In genomic region chr5:147939226-147939625, GRCm38 (mm10) we compare ENCODE assay signal across 11 mouse cellular contexts. TPM values are rescaled to one million over a fixed set of nuclear protein-coding genes. Genes with fewer than 3 reads are reported as not detected.
DNase-seq lines count a peak whose midpoint lies in the region; ATAC-seq and TF ChIP-seq lines count a peak whose summit lies in the region.
"Had no signal": no experiment of that assay in that cellular context is flagged by ENCODE, and none has a peak within 500 bp of the region (broad histone marks: within the 10 kb centered on the region; RNA-seq: fewer than 3 reads in every experiment).

No protein-coding gene starts in this region.

- peaks cover 3% of the 10 kb centered on the region; the same call in 1 of the 2 replicates for H3K4me1 ChIP-seq in heart, embryonic 10.5 days
- no peaks in the 10 kb centered on the region for H3K4me1 ChIP-seq in midbrain, postnatal 0 days (ENCODE audit: insufficient read depth, low read length)
- H3K4me1 ChIP-seq in midbrain, embryonic 15.5 days: no peaks in the 10 kb centered on the region
- H3K4me1 ChIP-seq: limb, embryonic 15.5 days had no signal

- ATAC-seq in midbrain, postnatal 0 days (ENCODE audit: low FRiP score): no peak
- ATAC-seq in midbrain, embryonic 15.5 days (replicated peaks): no peak
- peak; percentile 58; the same call in 1 of the 2 replicates for ATAC-seq in granulocyte monocyte progenitor cell, adult 5-6 weeks (replicated peaks; ENCODE audit: poor library complexity, severe bottlenecking)
- ATAC-seq in megakaryocyte-erythroid progenitor cell, adult 5-6 weeks (replicated peaks; ENCODE audit: low FRiP score, low TSS enrichment, poor library complexity, severe bottlenecking): peak; percentile 91
- ATAC-seq: hindbrain, embryonic 16.5 days had no signal

- TF ChIP-seq CTCF in midbrain, postnatal 0 days (IDR thresholded peaks at IDR 0.05): no peak

- no peaks in the 10 kb centered on the region for H3K27me3 ChIP-seq in heart, embryonic 10.5 days (ENCODE audit: insufficient read depth, poor library complexity, severe bottlenecking)
- no peaks in the 10 kb centered on the region for H3K27me3 ChIP-seq in midbrain, postnatal 0 days (ENCODE audit: insufficient read depth, low read length)
- no peaks in the 10 kb centered on the region for H3K27me3 ChIP-seq in midbrain, embryonic 15.5 days (replicated peaks)
- H3K27me3 ChIP-seq: limb, embryonic 15.5 days had no signal

- no peak overlapping the region for H3K9ac ChIP-seq in midbrain, postnatal 0 days (replicated peaks; ENCODE audit: low read length, poor library complexity, severe bottlenecking)
- H3K9ac ChIP-seq in midbrain, embryonic 15.5 days: no peak overlapping the region
- H3K9ac ChIP-seq: limb, embryonic 15.5 days had no signal

- no peak overlapping the region for H3K4me2 ChIP-seq in midbrain, postnatal 0 days (ENCODE audit: low read depth, low read length, poor library complexity, severe bottlenecking)
- H3K4me2 ChIP-seq in midbrain, embryonic 15.5 days: no peak overlapping the region
- H3K4me2 ChIP-seq: limb, embryonic 15.5 days had no signal

- WGBS in heart, embryonic 10.5 days: 78% methylated on average over 5 of the region's 5 CpGs
- WGBS in midbrain, postnatal 0 days: 65% methylated on average over 5 of the region's 5 CpGs
- WGBS in midbrain, embryonic 15.5 days: 77% methylated on average over 5 of the region's 5 CpGs

- no peak overlapping the region for H3K27ac ChIP-seq in heart, embryonic 10.5 days
- H3K27ac ChIP-seq in midbrain, postnatal 0 days (ENCODE audit: low read depth, low read length): no peak overlapping the region
- H3K27ac ChIP-seq in midbrain, embryonic 15.5 days: no peak overlapping the region
- H3K27ac ChIP-seq: limb, embryonic 15.5 days had no signal

- 0 out of 2 replicates have a peak, but pooled peaks cover 4% of the 10 kb centered on the region for H3K9me3 ChIP-seq in heart, embryonic 10.5 days
- H3K9me3 ChIP-seq in midbrain, postnatal 0 days (ENCODE audit: low read length): no peaks in the 10 kb centered on the region
- no peaks in the 10 kb centered on the region for H3K9me3 ChIP-seq in midbrain, embryonic 15.5 days
- H3K9me3 ChIP-seq: limb, embryonic 15.5 days had no signal

- no peak overlapping the region for H3K4me3 ChIP-seq in heart, embryonic 10.5 days
- no peak overlapping the region for H3K4me3 ChIP-seq in midbrain, postnatal 0 days (ENCODE audit: low read depth, low read length)
- H3K4me3 ChIP-seq in midbrain, embryonic 15.5 days: no peak overlapping the region
- H3K4me3 ChIP-seq: limb, embryonic 15.5 days had no signal

- H3K36me3 ChIP-seq in heart, embryonic 10.5 days: no peaks in the 10 kb centered on the region
- no peaks in the 10 kb centered on the region for H3K36me3 ChIP-seq in midbrain, postnatal 0 days (ENCODE audit: insufficient read depth, low read length)
- no peaks in the 10 kb centered on the region for H3K36me3 ChIP-seq in midbrain, embryonic 15.5 days (replicated peaks)
- H3K36me3 ChIP-seq: limb, embryonic 15.5 days had no signal

- DNase-seq in heart, adult 11 months: peak; percentile 93
- no peak for DNase-seq in heart, embryonic 10.5 days (ENCODE audit: low spot score)
- DNase-seq in midbrain, postnatal 0 days (ENCODE audit: low spot score): peak; percentile 67
- DNase-seq in B cell, adult 2 months: no peak
- DNase-seq in right cerebral cortex, adult 2 months (ENCODE audit: low spot score in 2 of 2): no peak
- DNase-seq: kidney, postnatal 10 days had no signal

RNA-seq across cellular contexts. Expression of gene Mtus2, which starts 17.9 kb away (rescaled TPM):
- 52.2 and 82.7 TPM in 2 replicates for polyA plus RNA-seq in heart, embryonic 10.5 days (2016; fragmentation: Nextera tagmentation; extraction: Ambion mirVana)
- 38.0 and 54.7 TPM in 2 replicates for total RNA-seq in midbrain, postnatal 0 days (2014; rRNA removed)
- 36.6 and 41.6 TPM in 2 replicates for polyA plus RNA-seq in midbrain, postnatal 0 days (2015; fragmentation: Nextera tagmentation; extraction: Ambion mirVana)
- 45.6 and 46.4 TPM in 2 replicates for polyA plus RNA-seq in midbrain, embryonic 15.5 days (2015; fragmentation: Nextera tagmentation; extraction: Ambion mirVana)
- total RNA-seq in granulocyte monocyte progenitor cell, adult 5-6 weeks (2014; fragmentation: Nextera tagmentation): 1.2 and 2.2 TPM in 2 replicates
- 0.82 and 1.1 TPM in 2 replicates for total RNA-seq in granulocyte monocyte progenitor cell, adult 5-6 weeks (2017)
- 0.27 and 1.5 TPM in 2 replicates for total RNA-seq in megakaryocyte-erythroid progenitor cell, adult 5-6 weeks (2014; fragmentation: Nextera tagmentation)
- total RNA-seq in megakaryocyte-erythroid progenitor cell, adult 5-6 weeks (2017): 0.65 and 1.8 TPM in 2 replicates

RNA-seq across cellular contexts. Expression of gene Slc46a3, which starts 44.6 kb away (rescaled TPM):
- 3.5 and 3.8 TPM in 2 replicates for polyA plus RNA-seq in heart, embryonic 10.5 days (2016; fragmentation: Nextera tagmentation; extraction: Ambion mirVana)
- total RNA-seq in midbrain, postnatal 0 days (2014; rRNA removed): 4.1 and 5.2 TPM in 2 replicates
- polyA plus RNA-seq in midbrain, postnatal 0 days (2015; fragmentation: Nextera tagmentation; extraction: Ambion mirVana): 5.2 and 7.0 TPM in 2 replicates
- 5.5 and 5.6 TPM in 2 replicates for polyA plus RNA-seq in midbrain, embryonic 15.5 days (2015; fragmentation: Nextera tagmentation; extraction: Ambion mirVana)
- 0.38 and 2.4 TPM in 2 replicates for total RNA-seq in granulocyte monocyte progenitor cell, adult 5-6 weeks (2014; fragmentation: Nextera tagmentation)
- 0.82 and 1.2 TPM in 2 replicates for total RNA-seq in granulocyte monocyte progenitor cell, adult 5-6 weeks (2017)
- 23.9 and 24.2 TPM in 2 replicates for total RNA-seq in megakaryocyte-erythroid progenitor cell, adult 5-6 weeks (2014; fragmentation: Nextera tagmentation)
- total RNA-seq in megakaryocyte-erythroid progenitor cell, adult 5-6 weeks (2017): 13.8 and 16.7 TPM in 2 replicates

Comparison
In these comparisons a context has a peak if more than half of its experiments do, and no peak if none do; other contexts are left out.
1. DNase-seq: peak in heart, adult 11 months (single experiment) and midbrain, postnatal 0 days (single experiment); none in heart, embryonic 10.5 days (single experiment), B cell, adult 2 months (0 of 2) and right cerebral cortex, adult 2 months (0 of 2).
2. ATAC-seq: peak in granulocyte monocyte progenitor cell, adult 5-6 weeks (single experiment) and megakaryocyte-erythroid progenitor cell, adult 5-6 weeks (single experiment); none in midbrain, postnatal 0 days (single experiment) and midbrain, embryonic 15.5 days (single experiment).
3. RNA of gene Mtus2, which starts 17.9 kb away (total RNA-seq): 38.0 to 54.7 TPM in midbrain, postnatal 0 days; 0.82 to 2.2 TPM in granulocyte monocyte progenitor cell, adult 5-6 weeks and 0.27 to 1.8 TPM in megakaryocyte-erythroid progenitor cell, adult 5-6 weeks; every median in the first group is over 10 times any median in the second.